Mouse (Mus musculus): ENCODE data around the gene Zswim4. TPM values are rescaled to one million over a fixed set of nuclear protein-coding genes. Genes with fewer than 3 reads are reported as not detected.
A peak's percentile ranks its signal among the peaks of the same experiment; 100 is the strongest.

Zswim4 gene
- polyA plus RNA-seq, 1 experiment from 2014 or later: 57.9 TPM

GRCm38 (mm10) chr8:84184085-84185043 is 52.5 kb downstream of the Zswim4 start:
- peak overlapping the region; percentile 87 for H3K4me2 ChIP-seq (replicated peaks)
- H3K27me3 ChIP-seq (replicated peaks): no peaks in the 10 kb centered on the region
- no peaks in the 10 kb centered on the region for H3K9me3 ChIP-seq
- H3K27ac ChIP-seq: peak overlapping the region; percentile 87
- 18% methylated on average over 21 of the region's 21 CpGs for WGBS
- peak overlapping the region; percentile 99 for H3K9ac ChIP-seq
- ATAC-seq (ENCODE audit: low FRiP score, low read depth): 0 out of 2 replicates have a peak, but pooled peaks have one; percentile 5
- H3K36me3 ChIP-seq: no peaks in the 10 kb centered on the region
- H3K4me3 ChIP-seq: peak overlapping the region; percentile 87
- peaks cover 47% of the 10 kb centered on the region for H3K4me1 ChIP-seq

GRCm38 (mm10) chr8:84183261-84184084 is 53.4 kb downstream of the Zswim4 start:
- Histone ChIP-seq H3K4me2 (replicated peaks) (peak overlapping the region; percentile 87), H3K4me3 (peak overlapping the region; percentile 87), H3K9ac (peak overlapping the region; percentile 99), H3K9me3 (no peaks in the 10 kb centered on the region), H3K27me3 (replicated peaks) (no peaks in the 10 kb centered on the region), H3K4me1 (peaks cover 56% of the 10 kb centered on the region), H3K27ac (peak overlapping the region; percentile 87), H3K36me3 (peaks cover 2% of the 10 kb centered on the region)
- peak; percentile 35; the same call in 1 of the 2 replicates for ATAC-seq (ENCODE audit: low FRiP score, low read depth)
- WGBS: 1% methylated on average over 87 of the region's 87 CpGs

GRCm38 (mm10) chr8:84182833-84183232 is 54.0 kb downstream of the Zswim4 start:
- H3K36me3 ChIP-seq: peaks cover 8% of the 10 kb centered on the region
- H3K9me3 ChIP-seq: no peaks in the 10 kb centered on the region
- H3K27ac ChIP-seq: peak overlapping the region; percentile 87
- H3K9ac ChIP-seq: peak overlapping the region; percentile 99
- peak overlapping the region; percentile 87 for H3K4me3 ChIP-seq
- H3K27me3 ChIP-seq (replicated peaks): no peaks in the 10 kb centered on the region
- peak overlapping the region; percentile 87 for H3K4me2 ChIP-seq (replicated peaks)
- H3K4me1 ChIP-seq: peaks cover 58% of the 10 kb centered on the region
- 57% methylated on average over 4 of the region's 4 CpGs for whole genome bisulfite sequencing
- ATAC-seq (ENCODE audit: low FRiP score, low read depth): no peak

- Histone ChIP-seq H3K27me3 (replicated peaks) (no peaks in the 10 kb centered on the region), H3K4me2 (replicated peaks) (peak overlapping the region; percentile 87), H3K27ac (peak overlapping the region; percentile 83), H3K4me3 (peak overlapping the region; percentile 26), H3K36me3 (peaks cover 21% of the 10 kb centered on the region), H3K4me1 (peaks cover 56% of the 10 kb centered on the region), H3K9ac (peak overlapping the region; percentile 64), H3K9me3 (no peaks in the 10 kb centered on the region)
- WGBS: 1% methylated on average over 16 of the region's 16 CpGs
- ATAC-seq (ENCODE audit: low FRiP score, low read depth): peak; percentile 79
Observed at GRCm38 (mm10) chr8:84180530-84181190, 56.2 kb downstream of the Zswim4 start.

GRCm38 (mm10) chr8:84179946-84180345 is 56.9 kb downstream of the Zswim4 start:
- 5% methylated on average over 4 of the region's 4 CpGs for WGBS
- Histone ChIP-seq H3K27ac (peak overlapping the region; percentile 79), H3K9ac (peak overlapping the region; percentile 64), H3K4me2 (replicated peaks) (peak overlapping the region; percentile 87), H3K4me1 (peaks cover 56% of the 10 kb centered on the region), H3K4me3 (peak overlapping the region; percentile 26), H3K36me3 (peaks cover 28% of the 10 kb centered on the region), H3K9me3 (no peaks in the 10 kb centered on the region), H3K27me3 (replicated peaks) (no peaks in the 10 kb centered on the region)
- no peak for ATAC-seq (ENCODE audit: low FRiP score, low read depth)

- no peak overlapping the region for H3K4me3 ChIP-seq
Observed at GRCm38 (mm10) chr8:84178592-84178991, 58.3 kb downstream of the Zswim4 start.

GRCm38 (mm10) chr8:84177405-84177804 is 59.5 kb downstream of the Zswim4 start:
- H3K4me2 ChIP-seq (replicated peaks): no peak overlapping the region
- ATAC-seq (ENCODE audit: low FRiP score, low read depth): no peak
- WGBS: 96% methylated on average over 3 of the region's 3 CpGs
- H3K9me3 ChIP-seq: no peaks in the 10 kb centered on the region
- H3K4me1 ChIP-seq: peaks cover 43% of the 10 kb centered on the region
- H3K9ac ChIP-seq: no peak overlapping the region
- H3K27me3 ChIP-seq (replicated peaks): no peaks in the 10 kb centered on the region
- H3K4me3 ChIP-seq: no peak overlapping the region
- H3K27ac ChIP-seq: no peak overlapping the region
- H3K36me3 ChIP-seq: peaks cover 53% of the 10 kb centered on the region

More at GRCm38 (mm10) chr8:84178592-84178991, 58.3 kb downstream of the Zswim4 start:
- no peak overlapping the region for H3K27ac ChIP-seq
- no peaks in the 10 kb centered on the region for H3K27me3 ChIP-seq (replicated peaks)
- peaks cover 41% of the 10 kb centered on the region for H3K36me3 ChIP-seq
- 80% methylated on average over 8 of the region's 8 CpGs for WGBS
- ATAC-seq (ENCODE audit: low FRiP score, low read depth): no peak
- peaks cover 49% of the 10 kb centered on the region for H3K4me1 ChIP-seq
- H3K4me2 ChIP-seq (replicated peaks): peak overlapping the region; percentile 21; the same call in 1 of the 2 replicates
- H3K9me3 ChIP-seq: no peaks in the 10 kb centered on the region
- H3K9ac ChIP-seq: no peak overlapping the region

- H3K4me1 ChIP-seq: peaks cover 37% of the 10 kb centered on the region
- no peaks in the 10 kb centered on the region for H3K27me3 ChIP-seq (replicated peaks)
- H3K36me3 ChIP-seq: peaks cover 62% of the 10 kb centered on the region
- ATAC-seq (ENCODE audit: low FRiP score, low read depth): no peak
- 35% methylated on average over 3 of the region's 3 CpGs for WGBS
- no peak overlapping the region for H3K9ac ChIP-seq
- H3K4me3 ChIP-seq: no peak overlapping the region
- no peak overlapping the region for H3K27ac ChIP-seq
- H3K4me2 ChIP-seq (replicated peaks): no peak overlapping the region
- no peaks in the 10 kb centered on the region for H3K9me3 ChIP-seq
Observed at GRCm38 (mm10) chr8:84176560-84176959, 60.3 kb downstream of the Zswim4 start.

- Histone ChIP-seq H3K27me3 (replicated peaks) (no peaks in the 10 kb centered on the region), H3K36me3 (peaks cover 67% of the 10 kb centered on the region), H3K4me3 (no peak overlapping the region), H3K9ac (no peak overlapping the region), H3K4me2 (replicated peaks) (no peak overlapping the region), H3K27ac (no peak overlapping the region), H3K9me3 (no peaks in the 10 kb centered on the region), H3K4me1 (peaks cover 10% of the 10 kb centered on the region)
- 84% methylated on average over 6 of the region's 6 CpGs for WGBS
- no peak for ATAC-seq (ENCODE audit: low FRiP score, low read depth)
Observed at GRCm38 (mm10) chr8:84173861-84174260, 63.0 kb downstream of the Zswim4 start.

GRCm38 (mm10) chr8:84170096-84170495 is 66.8 kb downstream of the Zswim4 start:
- Histone ChIP-seq H3K9me3 (no peaks in the 10 kb centered on the region), H3K27me3 (replicated peaks) (no peaks in the 10 kb centered on the region), H3K27ac (no peak overlapping the region), H3K4me3 (no peak overlapping the region), H3K36me3 (peaks cover 40% of the 10 kb centered on the region), H3K9ac (no peak overlapping the region), H3K4me2 (replicated peaks) (no peak overlapping the region), H3K4me1 (no peaks in the 10 kb centered on the region)
- 95% methylated on average over 5 of the region's 5 CpGs for WGBS
- no peak for ATAC-seq (ENCODE audit: low FRiP score, low read depth)

GRCm38 (mm10) chr8:84167696-84168095 is 69.2 kb downstream of the Zswim4 start:
- peaks cover 22% of the 10 kb centered on the region for H3K36me3 ChIP-seq

More at GRCm38 (mm10) chr8:84167696-84168095, 69.2 kb downstream of the Zswim4 start:
- no peaks in the 10 kb centered on the region for H3K27me3 ChIP-seq (replicated peaks)
- no peak overlapping the region for H3K27ac ChIP-seq
- no peaks in the 10 kb centered on the region for H3K9me3 ChIP-seq
- 93% methylated on average over 2 of the region's 2 CpGs for WGBS
- H3K4me1 ChIP-seq: no peaks in the 10 kb centered on the region
- H3K4me2 ChIP-seq (replicated peaks): no peak overlapping the region
- no peak overlapping the region for H3K9ac ChIP-seq
- ATAC-seq (ENCODE audit: low FRiP score, low read depth): no peak
- H3K4me3 ChIP-seq: no peak overlapping the region
